ENCODE assay signal across 26 mouse cellular contexts in genomic region chr2:91131251-91131650, GRCm38 (mm10). TPM values are rescaled to one million over a fixed set of nuclear protein-coding genes. Genes with fewer than 3 reads are reported as not detected.
"Had no signal": no experiment of that assay in that cellular context is flagged by ENCODE, and none has a peak within 500 bp of the region (broad histone marks: within the 10 kb centered on the region; RNA-seq: fewer than 3 reads in every experiment).

No protein-coding gene starts in this region.

- H3K27me3 ChIP-seq: hindbrain, embryonic 13.5 days; hindbrain, embryonic 15.5 days; kidney, embryonic 15.5 days; limb, embryonic 13.5 days; limb, embryonic 15.5 days had no signal

- H3K4me2 ChIP-seq: hindbrain, embryonic 13.5 days; hindbrain, embryonic 15.5 days; kidney, embryonic 15.5 days; limb, embryonic 13.5 days; limb, embryonic 15.5 days; liver, embryonic 12.5 days had no signal

- H3K9ac ChIP-seq: hindbrain, embryonic 13.5 days; hindbrain, embryonic 15.5 days; kidney, embryonic 15.5 days; limb, embryonic 13.5 days; limb, embryonic 15.5 days; liver, embryonic 12.5 days; liver, embryonic 14.5 days had no signal

- DNase-seq: gastrocnemius, adult 2 months; gastrocnemius, postnatal 14 days; gastrocnemius, postnatal 36 days; heart, postnatal 36 days; kidney, adult 11 months; kidney, adult 2 months; kidney, adult 9 months; kidney, postnatal 14 days; kidney, postnatal 36 days; layer of hippocampus, adult 9-11 months; layer of hippocampus, postnatal 36 days; left cerebral cortex, postnatal 4 days had no signal

- H3K4me3 ChIP-seq: gastrocnemius, adult 2 months; hindbrain, embryonic 13.5 days; hindbrain, embryonic 15.5 days; kidney, embryonic 15.5 days; limb, embryonic 13.5 days; limb, embryonic 15.5 days; liver, embryonic 12.5 days had no signal

- ATAC-seq: forebrain, embryonic 16.5 days; hindbrain, postnatal 0 days; intestine, embryonic 16.5 days; liver, embryonic 12.5 days had no signal

- H3K4me1 ChIP-seq: hindbrain, embryonic 13.5 days; hindbrain, embryonic 15.5 days; kidney, embryonic 15.5 days; limb, embryonic 13.5 days; liver, embryonic 12.5 days had no signal

- H3K36me3 ChIP-seq: hindbrain, embryonic 15.5 days; kidney, embryonic 15.5 days; limb, embryonic 13.5 days; limb, embryonic 15.5 days; liver, embryonic 12.5 days had no signal

- H3K9me3 ChIP-seq: hindbrain, embryonic 13.5 days; hindbrain, embryonic 15.5 days; kidney, embryonic 15.5 days; limb, embryonic 13.5 days; limb, embryonic 15.5 days; liver, embryonic 12.5 days had no signal

- H3K27ac ChIP-seq: gastrocnemius, adult 2 months; hindbrain, embryonic 13.5 days; hindbrain, embryonic 15.5 days; hindbrain, postnatal 0 days; kidney, embryonic 15.5 days; kidney, postnatal 0 days; limb, embryonic 13.5 days; limb, embryonic 15.5 days; liver, embryonic 12.5 days; liver, embryonic 14.5 days had no signal

RNA-seq across cellular contexts. Expression of gene Mybpc3, which starts 13.3 kb away (rescaled TPM):
- total RNA-seq: gastrocnemius, postnatal 36 days; left cerebral cortex, postnatal 4 days; liver, adult 2 months had no signal
- polyA plus RNA-seq: forebrain, embryonic 16.5 days; hindbrain, embryonic 11.5 days; hindbrain, embryonic 15.5 days; intestine, embryonic 14.5 days; intestine, embryonic 16.5 days; limb, embryonic 13.5 days had no signal
